Mouse (Mus musculus) heart, postnatal 0 days (tissue): ENCODE results near the gene Cdipt. TPM values are rescaled to one million over a fixed set of nuclear protein-coding genes. Genes with fewer than 3 reads are reported as not detected.

Experiments used
- ATAC-seq: fragments of 200-750 bp; cut with Nextera tagmentation; 2 replicates; pipeline ENCODE4 v1.8.0; 2017; ENCODE audit warnings: low read depth, moderate number of reproducible peaks, moderate library complexity; ENCODE audit not compliant: insufficient read depth
- DNase-seq: peaks from one replicate; pipeline ENCODE4 v3.0.0-alpha.2; 2016; ENCODE audit warnings: low spot score
- H3K27ac ChIP-seq: fragments of 300-500 bp; sonication (generic); 2 replicates; pipeline ENCODE4 v1.5.1; 2014; ENCODE audit warnings: low read depth, mild to moderate bottlenecking
- H3K27me3 ChIP-seq: fragments of 300-500 bp; sonication (generic); 2 replicates; pipeline ENCODE4 v1.6.1; 2014; ENCODE audit warnings: low read length, mixed read lengths; ENCODE audit not compliant: control insufficient read depth, insufficient read depth
- H3K36me3 ChIP-seq: fragments of 300-500 bp; sonication (generic); replicated peaks from 2 replicates; pipeline ENCODE4 v1.6.1; 2014; ENCODE audit warnings: low read length, mixed read lengths; ENCODE audit not compliant: control insufficient read depth, insufficient read depth
- H3K4me1 ChIP-seq: fragments of 300-500 bp; sonication (generic); 2 replicates; pipeline ENCODE4 v1.6.1; 2014; ENCODE audit warnings: antibody characterized with exemption; ENCODE audit not compliant: control insufficient read depth, insufficient read depth
- H3K4me2 ChIP-seq: fragments of 300-500 bp; sonication (generic); 2 replicates; pipeline ENCODE4 v1.6.1; 2014; ENCODE audit warnings: low read depth, mild to moderate bottlenecking, low read length, moderate library complexity
- H3K4me3 ChIP-seq: fragments of 300-500 bp; sonication (generic); 2 replicates; pipeline ENCODE4 v1.5.1; 2014; ENCODE audit warnings: low read depth, low read length
- H3K9ac ChIP-seq: fragments of 300-500 bp; sonication (generic); replicated peaks from 2 replicates; pipeline ENCODE4 v1.6.1; 2014; ENCODE audit warnings: low read depth, low read length, mixed read lengths
- H3K9me3 ChIP-seq: fragments of 300-500 bp; sonication (generic); replicated peaks from 2 replicates; pipeline ENCODE4 v1.6.1; 2016; ENCODE audit warnings: low read length; ENCODE audit not compliant: control insufficient read depth
- CTCF ChIP-seq: IDR thresholded peaks from 2 replicates; pipeline ENCODE4 v1.5.1; 2016; ENCODE audit warnings: antibody characterized with exemption, control low read depth, low read depth
- EP300 ChIP-seq: IDR thresholded peaks from 2 replicates; pipeline ENCODE4 v1.6.1; 2016; ENCODE audit warnings: antibody characterized with exemption, low read depth
- WGBS: fragments of 180-500 bp; shearing (Covaris S2); extraction: QIAGEN DNeasy Blood & Tissue Kit; methylation state at CpG from one replicate; pipeline ENCODE4 v1.1.7; 2014; 5-methylcytosine and 5-hydroxymethylcytosine counted together
- polyA plus RNA-seq: library from polyadenylated mRNA; unstranded; fragments of >200 nt; fragmentation: Nextera tagmentation; extraction: Ambion mirVana; gene quantifications from 2 replicates; pipeline ENCODE4 v1.2.1, GENCODE M21; 2015
- total RNA-seq: library from RNA; depleted of rRNA; stranded (reverse); fragments of >200 nt; gene quantifications from 2 replicates; pipeline ENCODE4 v1.2.3, GENCODE M21; 2014; ENCODE audit warnings: low replicate concordance

The Cdipt gene
- total and polyA plus RNA-seq, 2 experiments from 2014 or later, result 67.5 to 135 TPM

DNA sequence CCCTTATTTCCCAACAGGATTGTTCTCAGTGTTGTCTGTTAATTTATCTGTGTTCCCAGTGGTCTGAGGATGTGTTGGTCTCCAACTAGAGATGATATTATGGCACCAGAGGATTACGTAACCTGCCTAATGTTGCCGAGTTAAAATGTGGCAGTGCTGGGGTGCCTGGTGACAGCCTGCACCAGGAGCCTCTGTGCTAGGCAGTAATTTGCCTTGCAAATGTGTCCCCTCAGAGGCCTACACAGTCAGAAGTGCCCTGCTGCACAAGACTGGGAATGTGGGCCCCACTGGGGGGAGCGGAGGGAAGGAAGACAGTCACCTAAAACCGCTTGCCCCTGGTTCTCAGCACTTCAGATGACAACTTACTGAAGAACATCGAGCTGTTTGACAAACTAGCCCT, 33.9 kb upstream of the Cdipt start:
- Histone ChIP-seq H3K4me3 (no peak overlapping the region), H3K4me2 (no peak overlapping the region), H3K4me1 (no peaks in the 10 kb centered on the region), H3K36me3 (peaks cover 25% of the 10 kb centered on the region), H3K9me3 (no peaks in the 10 kb centered on the region), H3K27ac (no peak overlapping the region), H3K27me3 (no peaks in the 10 kb centered on the region), H3K9ac (no peak overlapping the region)
- WGBS, result 76% methylated on average over 5 of the region's 5 CpGs
- TF ChIP-seq EP300 (no peak), CTCF (no peak)
- ATAC-seq, result no peak
- no peak for DNase-seq

DNA sequence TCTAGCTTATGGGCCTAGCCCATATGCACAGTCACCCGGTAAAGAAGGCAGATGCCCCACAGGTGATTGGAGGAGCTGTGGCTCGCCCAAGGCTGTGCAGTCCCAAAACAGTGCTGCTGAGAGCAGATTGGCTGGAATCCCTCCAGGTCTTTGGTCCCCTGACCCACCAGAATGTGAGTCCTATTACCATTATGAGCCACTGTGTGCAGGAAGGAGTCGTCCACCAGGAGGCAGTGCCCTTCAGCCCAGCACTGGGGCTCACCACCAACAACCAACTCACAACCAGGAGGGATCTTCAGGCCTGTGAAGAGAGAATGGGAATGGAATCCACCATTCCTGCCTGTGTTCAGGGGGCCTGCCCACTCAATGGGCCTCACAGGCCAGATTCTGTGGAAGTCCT, 29.2 kb upstream of the Cdipt start:
- Histone ChIP-seq H3K36me3 (peaks cover 16% of the 10 kb centered on the region), H3K9ac (no peak overlapping the region), H3K27me3 (peaks cover 21% of the 10 kb centered on the region), H3K4me3 (no peak overlapping the region), H3K9me3 (no peaks in the 10 kb centered on the region), H3K4me1 (peaks cover 12% of the 10 kb centered on the region), H3K27ac (no peak overlapping the region), H3K4me2 (no peak overlapping the region)
- TF ChIP-seq CTCF (peak; percentile 74), EP300 (no peak)
- ATAC-seq, result no peak
- DNase-seq, result peak; percentile 19
- 44% methylated on average over 3 of the region's 3 CpGs for WGBS

DNA sequence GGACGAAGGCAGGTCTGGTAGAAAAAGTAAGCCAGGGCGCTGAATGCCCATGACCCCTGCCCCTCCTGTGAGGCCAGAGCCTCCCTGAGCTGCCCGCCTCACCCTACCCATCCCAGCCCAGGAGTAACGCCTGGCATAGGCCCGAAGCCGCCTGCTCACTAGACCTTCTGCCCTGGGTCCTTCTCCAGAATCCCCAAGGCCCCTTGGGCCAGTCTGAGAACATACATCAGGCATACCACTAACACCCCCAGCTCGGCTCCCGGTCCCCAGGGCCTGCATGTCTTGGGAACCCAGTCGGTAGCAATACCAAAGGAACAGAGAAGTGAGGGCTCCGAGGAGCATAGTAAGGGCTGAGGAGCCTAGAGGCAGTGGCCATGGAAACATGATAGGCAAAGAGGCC, 27.1 kb upstream of the Cdipt start:
- DNase-seq (no peak), ATAC-seq (no peak)
- peaks cover 26% of the 10 kb centered on the region for H3K27me3 ChIP-seq
- no peak overlapping the region for H3K4me3 ChIP-seq
- WGBS, result 69% methylated on average over 10 of the region's 10 CpGs
- H3K9ac ChIP-seq, result no peak overlapping the region
- TF ChIP-seq CTCF (no peak), EP300 (no peak)
- H3K9me3 ChIP-seq, result no peaks in the 10 kb centered on the region
- H3K36me3 ChIP-seq, result peaks cover 9% of the 10 kb centered on the region; the same call in 1 of the 2 replicates
- no peak overlapping the region for H3K27ac ChIP-seq
- no peak overlapping the region for H3K4me2 ChIP-seq
- peaks cover 15% of the 10 kb centered on the region for H3K4me1 ChIP-seq

DNA sequence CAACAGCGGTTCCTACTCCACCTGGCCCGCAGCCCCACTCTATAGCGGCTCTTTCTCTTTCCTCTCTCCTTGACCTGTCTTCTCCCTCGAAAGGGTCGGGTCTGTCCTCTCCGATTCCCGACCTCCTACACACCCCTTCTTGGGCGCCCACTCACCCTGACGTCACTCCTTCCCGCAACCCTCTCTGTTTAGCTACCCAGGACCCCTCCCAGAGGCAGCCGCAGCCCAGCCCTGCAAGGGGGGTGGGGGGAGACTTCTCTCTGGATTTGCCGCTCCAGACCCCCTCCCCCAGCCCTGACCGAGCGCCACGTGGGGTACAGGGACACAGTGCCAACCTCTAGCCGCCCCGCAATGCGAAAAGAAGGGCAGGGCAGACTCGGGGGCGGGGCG, 26.3 kb upstream of the Cdipt start, which contains the start of gene Asphd1:
Gene Asphd1, minus strand, starts transcription at position 180 of the 390 bp plus-strand sequence.
- WGBS, result under 1% methylated on average over 18 of the region's 21 CpGs
- H3K36me3 ChIP-seq, result peaks cover 9% of the 10 kb centered on the region; the same call in 1 of the 2 replicates
- H3K4me2 ChIP-seq, result peak within 1 kb of the TSS; percentile 87
- no peak within 1 kb of the TSS for H3K9ac ChIP-seq
- TF ChIP-seq CTCF (no peak), EP300 (no peak)
- ATAC-seq (peak; percentile 35; the same call in 1 of the 2 replicates), DNase-seq (no peak)
- H3K27me3 ChIP-seq, result peaks cover 26% of the 10 kb centered on the region
- H3K9me3 ChIP-seq, result no peaks in the 10 kb centered on the region
- no peak within 1 kb of the TSS for H3K27ac ChIP-seq
- peak within 1 kb of the TSS; percentile 49 for H3K4me3 ChIP-seq
- H3K4me1 ChIP-seq, result peaks cover 15% of the 10 kb centered on the region

DNA sequence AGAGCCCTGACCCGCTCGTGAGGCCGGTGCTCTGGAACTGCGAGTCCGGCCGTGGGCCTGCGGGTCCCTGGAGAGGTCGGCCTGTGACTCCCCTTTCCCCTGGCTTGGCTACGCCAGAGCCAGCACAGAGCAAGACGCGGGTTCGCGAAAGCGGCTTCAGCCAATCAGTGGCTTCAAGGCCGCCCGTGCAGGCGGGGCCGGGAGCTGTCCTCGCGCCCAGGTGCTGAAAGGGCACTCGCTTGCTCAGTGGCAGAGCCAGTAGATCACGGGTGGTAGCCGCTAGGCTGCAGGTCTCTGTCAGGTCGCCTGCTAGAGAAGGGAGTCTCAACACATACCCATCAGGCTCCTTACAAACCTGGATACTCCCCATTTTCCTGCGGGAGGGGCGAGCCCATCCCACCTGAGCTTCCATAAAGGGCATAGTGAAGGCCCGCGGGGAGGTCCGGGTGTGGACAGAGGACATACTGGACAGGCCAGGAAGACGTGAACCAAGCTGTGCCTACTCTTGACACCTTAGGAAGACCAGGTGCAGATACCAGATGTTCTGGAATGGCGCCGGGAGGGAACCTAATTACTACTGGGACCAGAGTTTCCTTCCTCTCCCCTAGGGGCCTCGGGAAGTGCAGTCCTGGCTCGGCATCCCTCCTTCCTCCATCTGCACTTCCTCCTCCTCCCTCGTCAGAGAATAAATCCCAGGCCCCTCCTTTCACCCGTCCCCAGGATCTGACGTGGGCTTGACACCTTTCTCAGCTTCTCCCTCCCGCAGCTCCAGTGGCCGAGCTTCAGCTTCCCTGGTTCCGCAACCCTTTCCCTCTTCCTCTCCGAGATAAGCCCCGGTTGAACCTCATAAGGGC, 25.7 kb upstream of the Cdipt start, which contains the start of gene Sez6l2:
Gene Sez6l2, plus strand, starts transcription at position 771 of the 854 bp plus-strand sequence.
- Histone ChIP-seq H3K4me2 (peak within 1 kb of the TSS; percentile 87), H3K4me3 (peak within 1 kb of the TSS; percentile 49), H3K27ac (no peak within 1 kb of the TSS), H3K27me3 (peaks cover 26% of the 10 kb centered on the region), H3K9me3 (no peaks in the 10 kb centered on the region), H3K9ac (no peak within 1 kb of the TSS), H3K4me1 (peaks cover 15% of the 10 kb centered on the region), H3K36me3 (peaks cover 4% of the 10 kb centered on the region; the same call in 1 of the 2 replicates)
- DNase-seq (peak; percentile 67), ATAC-seq (peak; percentile 86)
- TF ChIP-seq EP300 (no peak), CTCF (no peak)
- 1% methylated on average over 41 of the region's 42 CpGs for whole genome bisulfite sequencing
